Mouse (Mus musculus) spleen, postnatal 14 days (tissue): ENCODE data around the gene Tlr13.
A peak's percentile ranks its signal among the peaks of the same experiment; 100 is the strongest.
"Not testable (repeated sequence)": the region's sequence is repeated elsewhere in the genome, so short reads cannot be mapped to it uniquely, and the experiment has no call there.

Experiments
- DNase-seq, 2 experiments: peaks; one replicate each; pipeline ENCODE4 v3.0.0; 2021 to 2022; ENCODE audit warnings: low spot score in 2 of 2

Gene Tlr13

GRCm38 (mm10) chrX:106186713-106187649 lies 44.0 kb downstream of the Tlr13 start, which contains the start of gene Pgk1:
TSS of gene Pgk1 (plus strand) at chrX:106187100.
- DNase-seq = peak; percentile 68 to 74

GRCm38 (mm10) chrX:106187737-106188136 lies 44.7 kb downstream of the Tlr13 start:
- peak in 1 of 2 experiments; percentile 7 for DNase-seq

GRCm38 (mm10) chrX:106189356-106189755 lies 46.4 kb downstream of the Tlr13 start:
- DNase-seq = no peak

GRCm38 (mm10) chrX:106190091-106190490 lies 47.1 kb downstream of the Tlr13 start:
- no peak for DNase-seq

- DNase-seq = not testable (repeated sequence)
Observed at GRCm38 (mm10) chrX:106194361-106194760, 51.4 kb downstream of the Tlr13 start.

GRCm38 (mm10) chrX:106197308-106197707 lies 54.3 kb downstream of the Tlr13 start:
- DNase-seq = no peak

- DNase-seq = no peak
Observed at GRCm38 (mm10) chrX:106198904-106199303, 55.9 kb downstream of the Tlr13 start.

GRCm38 (mm10) chrX:106209100-106209499 lies 66.1 kb downstream of the Tlr13 start:
- no peak for DNase-seq
